Mouse (Mus musculus) neural tube, embryonic 14.5 days (tissue): ENCODE measurements around the gene Parp6. TPM values are rescaled to one million over a fixed set of nuclear protein-coding genes. Genes with fewer than 3 reads are reported as not detected.

Experiments used
- ATAC-seq: fragments of 200-750 bp; cut with Nextera tagmentation; 2 replicates; pipeline ENCODE4 v1.8.0; 2017; ENCODE audit warnings: low read depth, mild to moderate bottlenecking, moderate TSS enrichment, moderate library complexity
- H3K27ac ChIP-seq: fragments of 300-500 bp; sonication (generic); 2 replicates; pipeline ENCODE4 v1.5.1; 2014; ENCODE audit warnings: low read depth, mild to moderate bottlenecking, control low read depth, low read length, moderate library complexity, mixed read lengths
- H3K27me3 ChIP-seq: fragments of 300-500 bp; sonication (generic); 2 replicates; pipeline ENCODE4 v1.6.1; 2014; ENCODE audit warnings: low read length; ENCODE audit not compliant: control insufficient read depth, insufficient read depth
- H3K36me3 ChIP-seq: fragments of 300-500 bp; sonication (generic); 2 replicates; pipeline ENCODE4 v1.6.1; 2014; ENCODE audit warnings: low read length, mixed read lengths; ENCODE audit not compliant: control insufficient read depth, insufficient read depth
- H3K4me1 ChIP-seq: fragments of 300-500 bp; sonication (generic); 2 replicates; pipeline ENCODE4 v1.6.1; 2014; ENCODE audit warnings: low read length; ENCODE audit not compliant: control insufficient read depth, insufficient read depth
- H3K4me2 ChIP-seq: fragments of 300-500 bp; sonication (generic); 2 replicates; pipeline ENCODE4 v1.6.1; 2014; ENCODE audit warnings: mild to moderate bottlenecking, low read depth, low read length, control low read depth
- H3K4me3 ChIP-seq: fragments of 300-500 bp; sonication (generic); 2 replicates; pipeline ENCODE4 v1.5.1; 2014; ENCODE audit warnings: low read depth, low read length, control low read depth, mixed read lengths
- H3K9ac ChIP-seq: fragments of 300-500 bp; sonication (generic); replicated peaks from 2 replicates; pipeline ENCODE4 v1.6.1; 2014; ENCODE audit warnings: low read depth, mild to moderate bottlenecking, control low read depth, low read length, mixed read lengths
- H3K9me3 ChIP-seq: fragments of 300-500 bp; sonication (generic); 2 replicates; pipeline ENCODE4 v1.6.1; 2016; ENCODE audit warnings: low read length; ENCODE audit not compliant: control insufficient read depth
- WGBS: fragments of 180-500 bp; shearing (Covaris S2); extraction: QIAGEN DNeasy Blood & Tissue Kit; methylation state at CpG from one replicate; pipeline ENCODE4 v1.1.7; 2014; 5-methylcytosine and 5-hydroxymethylcytosine counted together
- polyA plus RNA-seq: library from polyadenylated mRNA; unstranded; fragments of >200 nt; fragmentation: Nextera tagmentation; extraction: Ambion mirVana; gene quantifications from 2 replicates; pipeline ENCODE4 v1.2.1, GENCODE M21; 2014

Gene Parp6
- polyA plus RNA-seq, 1 experiment from 2014 or later: 258 TPM

DNA sequence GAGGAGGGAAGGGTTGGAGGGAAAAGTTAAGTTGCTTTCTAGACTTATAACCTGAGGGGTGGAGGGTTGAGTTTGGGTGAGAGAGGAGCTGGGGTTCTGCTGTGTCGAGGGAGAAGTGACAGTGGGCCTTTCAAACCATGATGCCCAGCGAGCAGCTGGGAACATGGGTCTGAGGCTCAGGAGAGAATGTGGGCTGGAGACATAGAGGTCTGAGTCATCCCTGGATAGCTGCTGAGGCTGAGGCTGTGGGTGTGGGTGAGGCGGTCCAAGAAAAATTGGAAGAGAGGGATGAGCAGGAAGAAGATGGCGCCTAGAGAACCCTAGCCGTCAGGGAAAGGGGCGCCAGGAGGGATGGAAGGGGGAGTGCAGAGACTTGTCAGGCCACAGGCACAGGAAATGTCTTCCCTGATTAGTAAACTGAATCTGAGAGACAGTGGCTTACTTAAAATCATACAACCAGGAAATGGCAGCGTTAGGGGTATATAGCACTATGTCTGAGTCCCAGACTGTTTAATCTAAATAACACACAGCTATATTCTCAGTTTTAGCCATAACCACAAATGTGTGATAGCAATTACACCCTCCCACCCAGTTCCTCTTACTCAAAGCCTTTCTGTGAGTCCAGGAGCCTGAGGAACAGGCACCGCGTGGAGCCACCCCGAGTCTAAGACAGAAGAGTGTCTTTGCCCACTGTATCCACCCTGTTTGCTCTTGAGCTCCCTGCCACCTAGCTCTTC lies 27.2 kb upstream of the Parp6 start:
- no peak for ATAC-seq
- Histone ChIP-seq H3K9me3 (no peaks in the 10 kb centered on the region), H3K27ac (no peak overlapping the region), H3K4me2 (no peak overlapping the region; the same call in 1 of the 2 replicates), H3K27me3 (0 out of 2 replicates have a peak, but pooled peaks cover 2% of the 10 kb centered on the region), H3K4me1 (peaks cover 19% of the 10 kb centered on the region), H3K9ac (no peak overlapping the region), H3K36me3 (no peaks in the 10 kb centered on the region), H3K4me3 (no peak overlapping the region)
- WGBS: 85% methylated on average over 10 of the region's 10 CpGs

- no peak overlapping the region for H3K9ac ChIP-seq
- no peaks in the 10 kb centered on the region for H3K27me3 ChIP-seq
- WGBS: 80% methylated on average over 8 of the region's 8 CpGs
- H3K4me1 ChIP-seq: no peaks in the 10 kb centered on the region
- no peak overlapping the region for H3K27ac ChIP-seq
- H3K9me3 ChIP-seq: no peaks in the 10 kb centered on the region
- ATAC-seq: no peak
- no peak overlapping the region for H3K4me2 ChIP-seq
- H3K36me3 ChIP-seq: no peaks in the 10 kb centered on the region
- H3K4me3 ChIP-seq: no peak overlapping the region
These were observed 15.4 kb upstream of the Parp6 start for GRCm38 (mm10) chr9:59601661-59602060.

DNA sequence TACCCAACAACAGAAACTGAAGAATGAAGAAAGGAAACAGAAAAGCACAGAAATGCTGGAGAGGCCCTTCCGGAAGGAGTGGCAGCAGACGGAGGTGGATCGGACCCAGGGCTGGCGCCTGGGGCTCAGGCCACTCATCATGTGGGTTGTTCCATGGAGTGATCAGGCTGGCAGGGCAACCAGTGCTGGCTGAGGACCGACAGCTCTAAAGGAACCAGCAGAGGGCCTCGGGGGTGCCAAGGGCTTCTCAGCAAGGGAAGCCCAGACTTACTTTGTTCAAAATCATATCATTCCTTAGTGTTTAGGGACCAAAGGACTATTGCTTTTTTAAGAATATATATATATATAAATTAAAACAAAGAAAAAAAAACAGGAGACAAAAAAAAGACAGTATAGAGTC lies 11.1 kb upstream of the Parp6 start:
- Histone ChIP-seq H3K27ac (no peak overlapping the region), H3K4me3 (no peak overlapping the region), H3K9ac (no peak overlapping the region), H3K4me1 (no peaks in the 10 kb centered on the region), H3K9me3 (no peaks in the 10 kb centered on the region), H3K4me2 (no peak overlapping the region), H3K36me3 (no peaks in the 10 kb centered on the region), H3K27me3 (no peaks in the 10 kb centered on the region)
- WGBS: 48% methylated on average over 6 of the region's 6 CpGs
- ATAC-seq: no peak

DNA sequence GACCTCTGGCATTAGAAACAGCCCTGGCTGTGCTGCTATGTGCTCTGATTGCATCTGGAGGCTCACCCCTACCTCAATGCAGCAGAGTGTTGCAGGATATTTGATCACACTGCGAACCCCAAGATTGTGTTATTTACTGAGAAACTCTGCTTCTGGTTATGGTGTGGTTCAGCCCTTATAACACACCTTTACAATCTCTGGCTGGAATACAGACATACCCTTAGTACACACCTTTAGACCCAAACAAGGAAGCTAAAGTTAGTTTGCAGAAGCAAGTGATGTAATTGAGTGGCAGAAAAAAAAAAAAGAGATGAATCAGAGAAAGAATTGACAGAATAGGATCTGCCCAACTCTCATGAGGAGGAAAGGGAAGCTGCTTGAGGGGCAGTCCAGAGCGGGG lies 6.1 kb upstream of the Parp6 start:
- H3K27ac ChIP-seq: no peak overlapping the region
- ATAC-seq: no peak
- no peaks in the 10 kb centered on the region for H3K27me3 ChIP-seq
- H3K36me3 ChIP-seq: no peaks in the 10 kb centered on the region
- WGBS: 91% methylated on average over 2 of the region's 2 CpGs
- no peaks in the 10 kb centered on the region for H3K9me3 ChIP-seq
- H3K9ac ChIP-seq: no peak overlapping the region
- no peaks in the 10 kb centered on the region for H3K4me1 ChIP-seq
- no peak overlapping the region for H3K4me2 ChIP-seq
- H3K4me3 ChIP-seq: no peak overlapping the region

GRCm38 (mm10) chr9:59615797-59616196 lies 1.3 kb upstream of the Parp6 start:
- Histone ChIP-seq H3K4me3 (no peak overlapping the region), H3K9me3 (no peaks in the 10 kb centered on the region)
- no peak for ATAC-seq

GRCm38 (mm10) chr9:59617307-59617973 lies 356 bp downstream of the Parp6 start:
- peaks cover 6% of the 10 kb centered on the region; the same call in 1 of the 2 replicates for H3K36me3 ChIP-seq
- H3K9ac ChIP-seq: peak overlapping the region; percentile 84
- peaks cover 18% of the 10 kb centered on the region for H3K4me1 ChIP-seq
- ATAC-seq: peak; percentile 90
- peak overlapping the region; percentile 62 for H3K4me2 ChIP-seq
- H3K27me3 ChIP-seq: no peaks in the 10 kb centered on the region
- peak overlapping the region; percentile 91 for H3K4me3 ChIP-seq
- WGBS: under 1% methylated on average over 58 of the region's 58 CpGs
- peak overlapping the region; percentile 92 for H3K27ac ChIP-seq
- H3K9me3 ChIP-seq: no peaks in the 10 kb centered on the region

More at GRCm38 (mm10) chr9:59615797-59616196, 1.3 kb upstream of the Parp6 start:
- no peaks in the 10 kb centered on the region for H3K27me3 ChIP-seq
- H3K4me1 ChIP-seq: peaks cover 18% of the 10 kb centered on the region
- H3K4me2 ChIP-seq: no peak overlapping the region
- no peaks in the 10 kb centered on the region for H3K36me3 ChIP-seq
- H3K9ac ChIP-seq: no peak overlapping the region
- H3K27ac ChIP-seq: no peak overlapping the region
- WGBS: 83% methylated on average over 2 of the region's 2 CpGs

DNA sequence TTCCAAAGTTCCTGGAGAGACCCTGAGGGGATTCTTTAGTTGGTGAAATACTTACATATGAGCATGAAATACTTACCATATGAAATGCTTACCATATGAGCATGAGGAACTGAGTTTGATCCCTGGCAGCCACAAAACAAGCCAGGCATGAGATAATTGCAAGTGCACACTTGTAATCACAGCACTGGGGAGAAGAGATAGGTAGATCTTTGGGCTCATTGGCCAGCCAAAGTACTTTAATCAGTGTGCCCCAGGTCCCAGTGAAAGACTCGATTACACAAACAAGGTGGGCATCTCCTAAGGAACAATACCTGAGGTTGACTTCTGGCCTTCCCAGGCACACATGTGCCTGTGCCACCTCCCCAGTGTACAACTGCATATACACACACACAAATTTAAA lies 21.3 kb downstream of the Parp6 start:
- no peaks in the 10 kb centered on the region for H3K4me1 ChIP-seq
- H3K36me3 ChIP-seq: peaks cover 79% of the 10 kb centered on the region
- no peak for ATAC-seq
- no peaks in the 10 kb centered on the region for H3K9me3 ChIP-seq
- H3K27me3 ChIP-seq: no peaks in the 10 kb centered on the region
- H3K27ac ChIP-seq: no peak overlapping the region
- no peak overlapping the region for H3K4me3 ChIP-seq
- H3K4me2 ChIP-seq: no peak overlapping the region
- WGBS: 85% methylated on average over 1 of the region's 1 CpGs
- H3K9ac ChIP-seq: no peak overlapping the region

GRCm38 (mm10) chr9:59639936-59640335 lies 22.9 kb downstream of the Parp6 start:
- Histone ChIP-seq H3K4me3 (no peak overlapping the region), H3K27me3 (no peaks in the 10 kb centered on the region), H3K4me2 (no peak overlapping the region), H3K27ac (no peak overlapping the region), H3K9ac (no peak overlapping the region), H3K4me1 (no peaks in the 10 kb centered on the region), H3K9me3 (no peaks in the 10 kb centered on the region), H3K36me3 (peaks cover 69% of the 10 kb centered on the region)
- ATAC-seq: no peak
- 89% methylated on average over 4 of the region's 4 CpGs for WGBS

DNA sequence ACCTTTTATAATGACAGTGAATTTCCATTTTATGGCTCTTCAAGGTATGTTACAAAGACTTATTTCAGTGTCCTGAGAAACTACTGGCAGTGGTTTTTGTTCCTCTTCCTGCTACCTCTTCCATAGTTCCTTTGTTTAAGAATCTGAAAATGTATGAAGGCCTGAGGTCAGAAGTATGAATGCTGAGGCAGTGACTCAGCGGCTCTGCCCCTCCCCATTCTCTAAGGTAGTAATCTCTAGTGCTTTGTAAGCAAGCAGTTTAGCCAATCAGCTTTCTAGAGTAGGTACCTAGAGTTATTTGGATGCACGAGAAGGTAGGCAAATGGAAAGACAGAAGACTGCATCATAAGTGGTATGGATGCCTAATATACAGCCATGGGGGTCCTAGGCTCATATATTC lies 24.2 kb downstream of the Parp6 start:
- no peaks in the 10 kb centered on the region for H3K27me3 ChIP-seq
- H3K9ac ChIP-seq: no peak overlapping the region
- no peak for ATAC-seq
- H3K36me3 ChIP-seq: peaks cover 67% of the 10 kb centered on the region
- H3K4me3 ChIP-seq: no peak overlapping the region
- no peaks in the 10 kb centered on the region for H3K4me1 ChIP-seq
- H3K9me3 ChIP-seq: no peaks in the 10 kb centered on the region
- H3K4me2 ChIP-seq: no peak overlapping the region
- WGBS: 72% methylated on average over 2 of the region's 2 CpGs
- no peak overlapping the region for H3K27ac ChIP-seq
